Mouse (Mus musculus) lung, adult 2 months (tissue): ENCODE data around the gene Vasn. TPM values are rescaled to one million over a fixed set of nuclear protein-coding genes. Genes with fewer than 3 reads are reported as not detected.
A peak's percentile ranks its signal among the peaks of the same experiment; 100 is the strongest.

Experiments used
- DNase-seq: peaks from one replicate; pipeline ENCODE4 v3.0.0; 2022
- H3K4me1 ChIP-seq: fragments of 200-500 bp; 2 replicates; pipeline ENCODE4 v1.6.1; 2011; ENCODE audit warnings: low read length; ENCODE audit not compliant: control insufficient read depth, insufficient read depth
- H3K4me3 ChIP-seq: fragments of 200-500 bp; replicated peaks from 2 replicates; pipeline ENCODE3; 2011; ENCODE audit warnings: low read depth, mild to moderate bottlenecking, control low read depth, low read length; ENCODE audit errors: extremely low read depth
- CTCF ChIP-seq: fragments of 200-500 bp; IDR thresholded peaks from 2 replicates; pipeline ENCODE4 v1.5.1; 2011; ENCODE audit warnings: mild to moderate bottlenecking, low read length, control low read depth; ENCODE audit not compliant: insufficient read depth
- POLR2A ChIP-seq: fragments of 200-500 bp; IDR thresholded peaks from 2 replicates; pipeline ENCODE4 v1.6.1; 2011; ENCODE audit warnings: low read depth, mild to moderate bottlenecking, control low read depth, low read length, borderline replicate concordance; ENCODE audit errors: extremely low read depth
- WGBS: fragments of 180-500 bp; shearing (Covaris S2); methylation state at CpG from one replicate; pipeline ENCODE4 v1.1.7; 2018; 5-methylcytosine and 5-hydroxymethylcytosine counted together
- polyA plus RNA-seq: library from polyadenylated mRNA; depleted of rRNA; stranded (reverse); fragments of >200 nt; gene quantifications from 2 replicates; pipeline ENCODE4 v1.2.3, GENCODE M21; 2012

Gene Vasn
- polyA plus RNA-seq, 1 experiment = 86.4 TPM

GRCm38 (mm10) chr16:4640267-4641005, 695 bp downstream of the Vasn start:
- DNase-seq = peak; percentile 51
- H3K4me3 ChIP-seq = peak overlapping the region; percentile 91
- peaks cover 38% of the 10 kb centered on the region for H3K4me1 ChIP-seq

GRCm38 (mm10) chr16:4641119-4641838, 1.5 kb downstream of the Vasn start:
- H3K4me3 ChIP-seq = peak overlapping the region; percentile 47
- peaks cover 38% of the 10 kb centered on the region for H3K4me1 ChIP-seq
- peak; percentile 52 for DNase-seq
- no peak for TF ChIP-seq POLR2A
- TF ChIP-seq CTCF = no peak
- WGBS = 16% methylated on average over 3 of the region's 3 CpGs

More at GRCm38 (mm10) chr16:4640267-4641005, 695 bp downstream of the Vasn start:
- 0 out of 2 replicates have a peak, but pooled peaks have one; percentile 11 for TF ChIP-seq POLR2A
- TF ChIP-seq CTCF = no peak
- 10% methylated on average over 17 of the region's 17 CpGs for WGBS

- H3K4me1 ChIP-seq = peaks cover 44% of the 10 kb centered on the region
- peak; percentile 72 for DNase-seq
- TF ChIP-seq CTCF (no peak), POLR2A (peak; percentile 47; the same call in 1 of the 2 replicates)
- H3K4me3 ChIP-seq = no peak overlapping the region
- 43% methylated on average over 13 of the region's 13 CpGs for WGBS
Observed at GRCm38 (mm10) chr16:4642190-4642589, 2.4 kb downstream of the Vasn start.

GRCm38 (mm10) chr16:4642937-4643336, 3.2 kb downstream of the Vasn start:
- no peak for DNase-seq
- 45% methylated on average over 6 of the region's 6 CpGs for WGBS
- TF ChIP-seq CTCF (no peak), POLR2A (no peak)
- H3K4me3 ChIP-seq = no peak overlapping the region
- peaks cover 47% of the 10 kb centered on the region for H3K4me1 ChIP-seq

GRCm38 (mm10) chr16:4643670-4644419, 4.1 kb downstream of the Vasn start:
- H3K4me3 ChIP-seq = no peak overlapping the region
- 21% methylated on average over 11 of the region's 11 CpGs for WGBS
- peaks cover 47% of the 10 kb centered on the region for H3K4me1 ChIP-seq
- TF ChIP-seq POLR2A (no peak), CTCF (no peak)
- DNase-seq = peak; percentile 84

GRCm38 (mm10) chr16:4645867-4646266, 6.1 kb downstream of the Vasn start:
- no peak for DNase-seq
- Histone ChIP-seq H3K4me3 (no peak overlapping the region), H3K4me1 (peaks cover 42% of the 10 kb centered on the region)
- WGBS = 74% methylated on average over 4 of the region's 4 CpGs
- TF ChIP-seq CTCF (no peak), POLR2A (no peak)

GRCm38 (mm10) chr16:4646831-4647230, 7.1 kb downstream of the Vasn start:
- peaks cover 37% of the 10 kb centered on the region for H3K4me1 ChIP-seq

GRCm38 (mm10) chr16:4647651-4648141, 8.0 kb downstream of the Vasn start:
- Histone ChIP-seq H3K4me3 (no peak overlapping the region), H3K4me1 (peaks cover 30% of the 10 kb centered on the region)
- whole genome bisulfite sequencing = 42% methylated on average over 13 of the region's 13 CpGs
- DNase-seq = no peak
- TF ChIP-seq POLR2A (no peak), CTCF (no peak)

More at GRCm38 (mm10) chr16:4646831-4647230, 7.1 kb downstream of the Vasn start:
- TF ChIP-seq CTCF (no peak), POLR2A (no peak)
- 77% methylated on average over 4 of the region's 4 CpGs for WGBS
- DNase-seq = no peak
- no peak overlapping the region for H3K4me3 ChIP-seq
